Mouse (Mus musculus): ENCODE data around the gene Magi1.

GRCm38 (mm10) chr6:94218076-94218475 is 65.6 kb downstream of the Magi1 start:
- TF ChIP-seq CTCF (IDR thresholded peaks at IDR 0.05; ENCODE audit: borderline replicate concordance, control insufficient read depth, extremely low read depth, insufficient read depth, low read length, poor library complexity), result no peak
- TF ChIP-seq POLR2A (IDR thresholded peaks at IDR 0.05; ENCODE audit: control insufficient read depth, extremely low read depth, insufficient read depth, low read length, poor library complexity), result no peak

All from thymus, adult 2 months (tissue).